Mouse (Mus musculus): Measurements from ENCODE around the gene Slc38a7. TPM values are rescaled to one million over a fixed set of nuclear protein-coding genes. Genes with fewer than 3 reads are reported as not detected.

Gene Slc38a7
- 15.4 and 16.2 TPM in 2 replicates for polyA plus RNA-seq (2021; fragmentation: Nextera tagmentation)
- long read RNA-seq, experiment 1, transcript Slc38a7-204 (12 exons, 3,315 nt): major isoform, 37 of 57 reads
- long read RNA-seq, experiment 1, partial matches to known transcripts: 4 of 57 reads
- long read RNA-seq, experiment 1, other reads (novel, unspliced or antisense): 15 of 57 reads
- long read RNA-seq, experiment 2, transcript Slc38a7-204 (12 exons, 3,315 nt): major isoform, 7 of 10 reads
- long read RNA-seq, experiment 2, partial matches to known transcripts: 1 of 10 reads
- long read RNA-seq, experiment 2, other reads (novel, unspliced or antisense): 2 of 10 reads

GRCm38 (mm10) chr8:95853102-95853843 lies at the start of gene Slc38a7:
Slc38a7 (minus strand) TSS chr8:95853539.

DNA sequence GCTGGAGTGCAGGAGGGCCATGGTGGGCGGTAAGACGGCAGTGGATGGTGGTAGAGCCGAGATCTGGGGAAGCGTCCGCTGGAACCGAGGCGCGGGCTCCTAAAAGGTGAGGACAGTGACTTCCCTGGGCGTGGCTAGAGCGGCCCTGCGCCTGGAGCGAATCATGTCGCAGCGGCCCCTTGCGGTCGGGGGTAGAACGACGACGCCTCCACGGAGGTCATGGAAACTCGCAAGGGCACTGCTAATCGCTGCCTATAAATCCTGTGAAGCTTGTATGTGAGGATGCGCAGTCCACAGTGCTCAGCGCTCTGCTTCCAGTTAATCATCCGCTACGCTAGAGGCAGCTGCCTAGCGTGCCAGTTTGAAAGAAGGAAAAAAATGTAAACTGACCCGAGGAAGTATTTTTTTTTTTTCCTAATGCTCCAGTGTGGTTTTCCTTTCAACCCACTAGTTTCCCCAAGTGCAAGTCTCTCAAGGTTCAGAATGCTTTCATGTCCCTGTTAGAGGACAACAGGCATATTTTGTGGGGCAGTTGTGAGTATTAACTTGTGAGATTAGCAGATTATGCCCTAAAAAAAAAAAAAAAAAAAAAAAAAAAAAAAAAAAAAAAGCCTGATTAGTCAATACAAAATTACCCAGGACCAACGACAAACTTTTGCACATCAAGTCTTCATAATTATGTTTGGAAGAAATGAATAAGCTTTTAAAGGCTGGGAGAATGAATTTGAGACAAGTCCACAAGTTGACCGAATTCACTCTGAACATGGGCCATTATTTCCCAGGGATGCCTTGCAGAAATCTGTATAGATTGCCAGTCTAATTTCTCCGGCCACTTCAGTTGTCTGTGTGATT lies 35.2 kb upstream of the Slc38a7 start, which contains the start of gene Got2:
Gene Got2, minus strand, starts transcription at position 263 of the 852 bp plus-strand sequence.

GRCm38 (mm10) chr8:95825162-95825561 lies 28.2 kb downstream of the Slc38a7 start, which contains the start of gene Sap18b:
Sap18b (plus strand) TSS chr8:95825346.

GRCm38 (mm10) chr8:95807331-95807843 lies 46.0 kb downstream of the Slc38a7 start, which contains the start of gene Cnot1:
Cnot1 (minus strand) TSS chr8:95807464.

Other genes starting within 250 kb of the Slc38a7 start
- 2.3 and 2.7 TPM in 2 replicates for gene Gins3, start 220.1 kb downstream of the Slc38a7 start, polyA plus RNA-seq (2021; fragmentation: Nextera tagmentation)
- gene Ndrg4, start 176.6 kb downstream of the Slc38a7 start, polyA plus RNA-seq (2021; fragmentation: Nextera tagmentation): 955 and 1,153 TPM in 2 replicates
- gene Setd6, start 137.7 kb downstream of the Slc38a7 start, polyA plus RNA-seq (2021; fragmentation: Nextera tagmentation): 8.1 and 12.1 TPM in 2 replicates
- 8.8 and 13.5 TPM in 2 replicates for gene Cnot1, start 46.1 kb downstream of the Slc38a7 start, polyA plus RNA-seq (2021; fragmentation: Nextera tagmentation)
- gene Sap18b, start 28.2 kb downstream of the Slc38a7 start, polyA plus RNA-seq (2021; fragmentation: Nextera tagmentation): 224 and 267 TPM in 2 replicates
- 118 and 151 TPM in 2 replicates for gene Got2, start 35.0 kb upstream of the Slc38a7 start, polyA plus RNA-seq (2021; fragmentation: Nextera tagmentation)